Mouse (Mus musculus): ENCODE measurements around the gene Fbxo6.

GRCm38 (mm10) chr4:148164461-148164860 lies 12.5 kb upstream of the Fbxo6 start:
- TF ChIP-seq CTCF (IDR thresholded peaks at IDR 0.05; ENCODE audit: extremely low read depth, insufficient read depth, insufficient read length, insufficient replicate concordance) (no peak), POLR2A (IDR thresholded peaks at IDR 0.05; ENCODE audit: low read depth, low read length) (no peak)

All from spleen, adult 2 months (tissue).